Mouse (Mus musculus) spleen, adult 10 weeks (tissue): ENCODE data around the gene Rsc1a1. TPM values are rescaled to one million over a fixed set of nuclear protein-coding genes. Genes with fewer than 3 reads are reported as not detected.

Experiments used
- polyA plus RNA-seq: library from polyadenylated mRNA; stranded (reverse); fragments of 350-450 nt; fragmentation: Illumina TruSeq; extraction: RNeasy Lipid Tissue Mini Kit (QIAGEN cat#74804); gene quantifications from one replicate; pipeline ENCODE4 v1.2.3, GENCODE M21; 2015; ENCODE audit warnings: low replicate concordance; ENCODE audit not compliant: insufficient read depth

The Rsc1a1 gene
- 11.3 TPM for polyA plus RNA-seq

GRCm38 (mm10) chr4:141685499-141685898 lies at the start of gene Rsc1a1:
Gene Rsc1a1, minus strand, starts transcription at chr4:141685599.

GRCm38 (mm10) chr4:141722731-141723672 lies 37.6 kb upstream of the Rsc1a1 start, which contains the start of gene Ddi2:
Gene Ddi2, minus strand, starts transcription at chr4:141723419.

GRCm38 (mm10) chr4:141664799-141665198 lies 20.6 kb downstream of the Rsc1a1 start, which contains the start of gene Plekhm2:
Gene Plekhm2, minus strand, starts transcription at chr4:141664899.

Other genes with a start within 250 kb of the Rsc1a1 start
- not detected for gene Srarp, start 249.5 kb downstream of the Rsc1a1 start, polyA plus RNA-seq
- 6.5 TPM for gene Zbtb17, start 240.9 kb downstream of the Rsc1a1 start, polyA plus RNA-seq
- 10.1 TPM for gene Spen, start 147.0 kb downstream of the Rsc1a1 start, polyA plus RNA-seq
- gene Fblim1, start 79.5 kb downstream of the Rsc1a1 start, polyA plus RNA-seq = 9.3 TPM
- 0.28 TPM for gene Tmem82, start 67.0 kb downstream of the Rsc1a1 start, polyA plus RNA-seq
- gene Slc25a34, start 61.8 kb downstream of the Rsc1a1 start, polyA plus RNA-seq = 0.11 TPM
- gene Plekhm2, start 20.7 kb downstream of the Rsc1a1 start, polyA plus RNA-seq = 18.0 TPM
- 37.2 TPM for gene Ddi2, start 37.8 kb upstream of the Rsc1a1 start, polyA plus RNA-seq
- not detected for gene Agmat, start 61.1 kb upstream of the Rsc1a1 start, polyA plus RNA-seq
- gene Dnajc16, start 105.3 kb upstream of the Rsc1a1 start, polyA plus RNA-seq = 10.4 TPM
- 27.7 TPM for gene Casp9, start 108.0 kb upstream of the Rsc1a1 start, polyA plus RNA-seq
- 7.5 TPM for gene Cela2a, start 140.6 kb upstream of the Rsc1a1 start, polyA plus RNA-seq
- gene Ctrc, start 160.8 kb upstream of the Rsc1a1 start, polyA plus RNA-seq = not detected
- 34.5 TPM for gene Efhd2, start 189.3 kb upstream of the Rsc1a1 start, polyA plus RNA-seq